Mouse (Mus musculus) neural tube, embryonic 12.5 days (tissue): Measurements from ENCODE around the gene Sdk1. TPM values are rescaled to one million over a fixed set of nuclear protein-coding genes. Genes with fewer than 3 reads are reported as not detected.

ENCODE experiments used
- ATAC-seq: fragments of 200-750 bp; cut with Nextera tagmentation; 2 replicates; pipeline ENCODE4 v1.8.0; 2017; ENCODE audit warnings: low read depth, mild to moderate bottlenecking, moderate TSS enrichment, moderate library complexity; ENCODE audit not compliant: low FRiP score
- H3K27ac ChIP-seq: fragments of 300-500 bp; sonication (generic); 2 replicates; pipeline ENCODE4 v1.5.1; 2016
- H3K27me3 ChIP-seq: fragments of 300-500 bp; sonication (generic); replicated peaks from 2 replicates; pipeline ENCODE4 v1.6.1; 2016; ENCODE audit warnings: mild to moderate bottlenecking
- H3K36me3 ChIP-seq: fragments of 300-500 bp; sonication (generic); 2 replicates; pipeline ENCODE4 v1.6.1; 2016; ENCODE audit warnings: mild to moderate bottlenecking
- H3K4me1 ChIP-seq: fragments of 300-500 bp; sonication (generic); 2 replicates; pipeline ENCODE4 v1.6.1; 2016
- H3K4me2 ChIP-seq: fragments of 300-500 bp; sonication (generic); replicated peaks from 2 replicates; pipeline ENCODE4 v1.6.1; 2016; ENCODE audit warnings: mild to moderate bottlenecking
- H3K4me3 ChIP-seq: fragments of 300-500 bp; sonication (generic); 2 replicates; pipeline ENCODE4 v1.5.1; 2016
- H3K9ac ChIP-seq: fragments of 300-500 bp; sonication (generic); 2 replicates; pipeline ENCODE4 v1.6.1; 2016; ENCODE audit warnings: mild to moderate bottlenecking
- H3K9me3 ChIP-seq: fragments of 300-500 bp; sonication (generic); 2 replicates; pipeline ENCODE4 v1.6.1; 2016; ENCODE audit warnings: mild to moderate bottlenecking
- WGBS: fragments of 180-500 bp; shearing (Covaris S2); methylation state at CpG from one replicate; pipeline ENCODE4 v1.1.7; 2016; 5-methylcytosine and 5-hydroxymethylcytosine counted together
- polyA plus RNA-seq: library from polyadenylated mRNA; unstranded; fragments of >200 nt; fragmentation: Nextera tagmentation; extraction: Ambion mirVana; gene quantifications from 2 replicates; pipeline ENCODE4 v1.2.1, GENCODE M21; 2016

The Sdk1 gene
- polyA plus RNA-seq, 1 experiment from 2014 or later, result 4.7 TPM

DNA sequence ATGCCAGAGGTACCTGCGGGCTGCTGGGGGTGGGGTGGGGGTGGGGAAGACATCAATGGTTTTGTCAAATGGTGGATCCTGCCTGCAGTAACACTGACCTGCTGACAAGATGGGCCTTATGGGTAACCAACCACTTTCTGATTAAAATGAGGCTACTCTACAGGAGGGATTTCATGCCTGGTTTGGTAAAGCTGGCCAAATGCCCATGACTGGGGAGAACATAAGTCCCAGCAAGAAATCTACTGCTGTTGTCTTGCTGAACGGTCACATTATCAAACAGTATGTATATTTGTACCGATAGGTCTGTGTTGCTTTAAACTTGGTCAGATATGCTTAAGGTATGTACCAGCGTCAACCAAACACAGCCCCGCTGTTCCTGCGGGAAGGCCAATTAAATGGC is 594.3 kb downstream of the Sdk1 start:
- no peak overlapping the region for H3K4me3 ChIP-seq
- no peak overlapping the region for H3K4me2 ChIP-seq
- H3K4me1 ChIP-seq, result peaks cover 5% of the 10 kb centered on the region; the same call in 1 of the 2 replicates
- H3K27me3 ChIP-seq, result no peaks in the 10 kb centered on the region
- no peaks in the 10 kb centered on the region for H3K9me3 ChIP-seq
- no peaks in the 10 kb centered on the region for H3K36me3 ChIP-seq
- 49% methylated on average over 6 of the region's 6 CpGs for WGBS
- no peak overlapping the region for H3K27ac ChIP-seq
- H3K9ac ChIP-seq, result no peak overlapping the region
- ATAC-seq, result no peak

GRCm38 (mm10) chr5:141836892-141837455 is 595.7 kb downstream of the Sdk1 start:
- ATAC-seq, result no peak
- H3K4me1 ChIP-seq, result peaks cover 5% of the 10 kb centered on the region; the same call in 1 of the 2 replicates
- H3K4me3 ChIP-seq, result no peak overlapping the region
- 66% methylated on average over 8 of the region's 8 CpGs for WGBS
- H3K9me3 ChIP-seq, result no peaks in the 10 kb centered on the region
- H3K27me3 ChIP-seq, result no peaks in the 10 kb centered on the region
- no peak overlapping the region for H3K27ac ChIP-seq
- H3K9ac ChIP-seq, result no peak overlapping the region
- no peaks in the 10 kb centered on the region for H3K36me3 ChIP-seq
- no peak overlapping the region for H3K4me2 ChIP-seq

- WGBS, result 82% methylated on average over 4 of the region's 4 CpGs
- no peak overlapping the region for H3K9ac ChIP-seq
- H3K36me3 ChIP-seq, result no peaks in the 10 kb centered on the region
- no peaks in the 10 kb centered on the region for H3K4me1 ChIP-seq
- H3K27me3 ChIP-seq, result no peaks in the 10 kb centered on the region
- H3K4me2 ChIP-seq, result no peak overlapping the region
- H3K27ac ChIP-seq, result no peak overlapping the region
- no peak overlapping the region for H3K4me3 ChIP-seq
- H3K9me3 ChIP-seq, result no peaks in the 10 kb centered on the region
- ATAC-seq, result no peak
Measured at GRCm38 (mm10) chr5:141844701-141845100, 603.4 kb downstream of the Sdk1 start.

GRCm38 (mm10) chr5:141847686-141848085 is 606.4 kb downstream of the Sdk1 start:
- Histone ChIP-seq H3K36me3 (no peaks in the 10 kb centered on the region), H3K27ac (no peak overlapping the region), H3K27me3 (no peaks in the 10 kb centered on the region), H3K9me3 (no peaks in the 10 kb centered on the region), H3K4me2 (no peak overlapping the region), H3K4me3 (no peak overlapping the region), H3K9ac (no peak overlapping the region), H3K4me1 (peaks cover 13% of the 10 kb centered on the region; the same call in 1 of the 2 replicates)
- no peak for ATAC-seq
- WGBS, result 88% methylated on average over 4 of the region's 4 CpGs

DNA sequence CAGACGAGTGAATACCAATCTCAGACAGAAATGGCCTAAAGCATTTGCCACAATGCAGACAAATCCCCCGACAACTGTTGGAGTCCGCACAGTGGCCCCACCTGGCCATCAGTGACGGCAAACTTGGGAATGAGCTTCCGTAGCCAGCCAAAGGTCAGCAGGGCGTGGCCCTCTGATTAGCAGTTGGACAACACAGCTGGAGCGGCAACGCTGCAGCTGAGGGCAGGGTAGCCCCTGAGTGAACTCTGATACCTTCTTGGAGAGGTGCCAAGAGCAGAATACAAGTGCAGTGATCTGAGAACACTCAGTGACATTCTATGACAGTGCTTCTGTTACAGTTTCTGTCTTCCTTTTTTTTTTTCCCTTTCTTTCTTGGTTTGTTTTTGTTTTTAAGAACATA is 610.9 kb downstream of the Sdk1 start:
- H3K4me3 ChIP-seq, result no peak overlapping the region
- 50% methylated on average over 8 of the region's 8 CpGs for WGBS
- H3K27ac ChIP-seq, result no peak overlapping the region
- peaks cover 17% of the 10 kb centered on the region; the same call in 1 of the 2 replicates for H3K4me1 ChIP-seq
- no peak overlapping the region for H3K9ac ChIP-seq
- H3K36me3 ChIP-seq, result no peaks in the 10 kb centered on the region
- H3K4me2 ChIP-seq, result no peak overlapping the region
- H3K9me3 ChIP-seq, result no peaks in the 10 kb centered on the region
- H3K27me3 ChIP-seq, result no peaks in the 10 kb centered on the region
- no peak for ATAC-seq

GRCm38 (mm10) chr5:141856447-141856846 is 615.2 kb downstream of the Sdk1 start:
- H3K36me3 ChIP-seq, result no peaks in the 10 kb centered on the region

GRCm38 (mm10) chr5:141857781-141858180 is 616.5 kb downstream of the Sdk1 start:
- Histone ChIP-seq H3K27me3 (no peaks in the 10 kb centered on the region), H3K9me3 (no peaks in the 10 kb centered on the region), H3K4me3 (no peak overlapping the region), H3K9ac (no peak overlapping the region), H3K4me2 (no peak overlapping the region), H3K27ac (no peak overlapping the region), H3K4me1 (peaks cover 12% of the 10 kb centered on the region; the same call in 1 of the 2 replicates), H3K36me3 (no peaks in the 10 kb centered on the region)
- ATAC-seq, result no peak
- WGBS, result 69% methylated on average over 1 of the region's 1 CpGs

More at GRCm38 (mm10) chr5:141856447-141856846, 615.2 kb downstream of the Sdk1 start:
- no peak overlapping the region for H3K9ac ChIP-seq
- peaks cover 20% of the 10 kb centered on the region; the same call in 1 of the 2 replicates for H3K4me1 ChIP-seq
- WGBS, result 79% methylated on average over 2 of the region's 2 CpGs
- ATAC-seq, result no peak
- no peak overlapping the region for H3K27ac ChIP-seq
- H3K27me3 ChIP-seq, result no peaks in the 10 kb centered on the region
- no peaks in the 10 kb centered on the region for H3K9me3 ChIP-seq
- no peak overlapping the region for H3K4me3 ChIP-seq
- no peak overlapping the region for H3K4me2 ChIP-seq

GRCm38 (mm10) chr5:141858406-141859160 is 617.3 kb downstream of the Sdk1 start:
- no peaks in the 10 kb centered on the region for H3K36me3 ChIP-seq
- H3K4me1 ChIP-seq, result peaks cover 9% of the 10 kb centered on the region; the same call in 1 of the 2 replicates
- H3K27ac ChIP-seq, result no peak overlapping the region
- H3K9me3 ChIP-seq, result no peaks in the 10 kb centered on the region
- H3K4me3 ChIP-seq, result no peak overlapping the region
- WGBS, result 30% methylated on average over 8 of the region's 8 CpGs
- no peaks in the 10 kb centered on the region for H3K27me3 ChIP-seq
- ATAC-seq, result no peak
- H3K9ac ChIP-seq, result no peak overlapping the region
- H3K4me2 ChIP-seq, result no peak overlapping the region

DNA sequence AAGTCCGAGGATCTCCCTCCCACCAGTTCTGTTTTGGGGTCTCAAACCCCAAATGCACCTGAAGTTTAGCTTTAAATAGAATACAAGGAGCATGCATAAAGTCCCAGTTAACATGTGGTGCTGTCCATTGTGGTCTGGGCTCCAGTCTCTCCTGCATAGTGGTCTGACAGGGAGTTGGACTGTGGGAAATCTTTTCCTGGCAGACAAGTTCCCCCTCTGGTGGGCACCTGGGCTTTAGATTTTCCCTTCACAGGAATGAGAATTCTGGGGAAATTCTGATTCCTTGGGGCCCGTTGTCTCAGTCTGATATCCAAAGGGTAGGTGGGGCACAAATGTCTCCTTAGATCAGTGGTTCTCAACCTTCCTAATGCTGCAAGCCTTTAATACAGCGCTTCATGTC is 624.8 kb downstream of the Sdk1 start:
- ATAC-seq, result no peak
- no peak overlapping the region for H3K9ac ChIP-seq
- WGBS, result 81% methylated on average over 3 of the region's 3 CpGs

DNA sequence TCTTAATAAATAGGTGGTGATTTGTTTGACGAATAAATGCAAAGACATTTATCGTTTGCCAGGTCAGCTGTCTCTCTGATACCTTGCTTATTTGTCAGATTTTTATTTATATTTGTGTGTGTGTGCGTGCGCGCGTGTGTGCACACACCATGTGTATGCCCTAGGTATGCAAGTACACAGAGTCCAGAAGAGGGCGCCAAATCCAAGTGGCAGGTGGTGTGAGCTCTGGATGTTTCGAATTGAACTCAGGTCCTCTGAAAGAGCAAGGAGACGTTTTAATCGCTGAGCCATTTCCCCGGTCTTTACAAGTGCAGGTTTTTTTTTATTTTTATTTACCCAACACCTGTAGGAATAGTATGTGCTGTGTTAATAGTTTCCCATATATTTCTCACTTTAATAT is 632.5 kb downstream of the Sdk1 start:
- no peaks in the 10 kb centered on the region for H3K4me1 ChIP-seq
- H3K4me3 ChIP-seq, result no peak overlapping the region
- no peaks in the 10 kb centered on the region for H3K36me3 ChIP-seq
- H3K4me2 ChIP-seq, result no peak overlapping the region
- no peaks in the 10 kb centered on the region for H3K9me3 ChIP-seq
- H3K27me3 ChIP-seq, result no peaks in the 10 kb centered on the region
- no peak overlapping the region for H3K27ac ChIP-seq
- WGBS, result 96% methylated on average over 11 of the region's 11 CpGs
- no peak for ATAC-seq
- no peak overlapping the region for H3K9ac ChIP-seq

More for the DNA sequence above, 624.8 kb downstream of the Sdk1 start:
- peaks cover 3% of the 10 kb centered on the region; the same call in 1 of the 2 replicates for H3K4me1 ChIP-seq
- H3K36me3 ChIP-seq, result no peaks in the 10 kb centered on the region
- H3K4me3 ChIP-seq, result no peak overlapping the region
- no peaks in the 10 kb centered on the region for H3K9me3 ChIP-seq
- no peak overlapping the region for H3K27ac ChIP-seq
- no peak overlapping the region for H3K4me2 ChIP-seq
- no peaks in the 10 kb centered on the region for H3K27me3 ChIP-seq

GRCm38 (mm10) chr5:141880661-141881060 is 639.4 kb downstream of the Sdk1 start:
- Histone ChIP-seq H3K36me3 (no peaks in the 10 kb centered on the region), H3K27ac (no peak overlapping the region), H3K9ac (no peak overlapping the region), H3K9me3 (no peaks in the 10 kb centered on the region), H3K4me3 (no peak overlapping the region), H3K27me3 (no peaks in the 10 kb centered on the region), H3K4me2 (no peak overlapping the region), H3K4me1 (no peaks in the 10 kb centered on the region)
- WGBS, result 65% methylated on average over 5 of the region's 5 CpGs
- no peak for ATAC-seq

DNA sequence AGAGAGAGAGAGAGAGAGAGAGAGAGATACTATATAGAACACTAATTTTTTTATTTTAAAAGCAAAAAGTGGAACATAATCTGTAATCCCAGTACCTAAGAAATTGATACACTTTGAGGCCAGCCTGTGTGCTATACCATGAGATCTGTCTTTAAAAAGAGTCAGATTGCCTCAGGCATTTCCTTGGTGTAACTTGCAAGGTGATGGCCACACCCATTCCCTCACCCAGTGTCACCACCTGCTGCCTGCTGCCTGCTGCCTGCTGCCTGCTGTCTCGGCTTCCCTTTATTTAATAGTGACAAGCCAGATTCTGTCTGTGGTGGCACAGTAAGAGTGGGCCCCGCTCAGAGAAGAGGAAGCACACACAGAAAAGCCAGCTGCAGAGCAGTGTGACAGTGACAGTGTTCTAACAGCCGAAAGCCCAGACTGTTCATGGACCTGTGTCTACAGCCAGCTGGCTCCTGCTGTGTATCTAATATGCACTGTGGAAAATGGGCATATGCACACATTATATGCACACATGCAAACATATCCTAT is 642.9 kb downstream of the Sdk1 start:
- WGBS, result 44% methylated on average over 3 of the region's 3 CpGs
- Histone ChIP-seq H3K27ac (no peak overlapping the region), H3K27me3 (0 out of 2 replicates have a peak, but pooled peaks cover 3% of the 10 kb centered on the region), H3K9ac (no peak overlapping the region), H3K36me3 (no peaks in the 10 kb centered on the region), H3K4me1 (no peaks in the 10 kb centered on the region), H3K4me3 (no peak overlapping the region), H3K9me3 (no peaks in the 10 kb centered on the region), H3K4me2 (no peak overlapping the region)
- ATAC-seq, result no peak
